Mouse (Mus musculus) MEL (cell line): ENCODE measurements around the gene Cul4a.

Experiments
- CTCF ChIP-seq, 3 experiments: IDR thresholded peaks in 2 of 3; conservative IDR thresholded peaks in 1 of 3; 2 replicates each; pipeline ENCODE4 v1.5.1; 2011 to 2012; ENCODE audit warnings: low read length in 3 of 3, low read depth in 2 of 3, mild to moderate bottlenecking in 2 of 3, improper control_type of control experiment in 1 of 3, inconsistent platforms in 1 of 3, mixed read lengths in 1 of 3, moderate library complexity in 1 of 3; ENCODE audit not compliant: control insufficient read depth in 1 of 3, insufficient read depth in 1 of 3, poor library complexity in 1 of 3, severe bottlenecking in 1 of 3
- E2F4 ChIP-seq: IDR thresholded peaks from 2 replicates; pipeline ENCODE4 v1.6.1; 2011; ENCODE audit warnings: low read depth, low read length, improper control_type of control experiment, borderline replicate concordance
- JUND ChIP-seq: IDR thresholded peaks from 2 replicates; pipeline ENCODE4 v1.6.1; 2011; ENCODE audit warnings: low read depth, mild to moderate bottlenecking, improper control_type of control experiment, low read length
- NELFE ChIP-seq: IDR thresholded peaks from 2 replicates; pipeline ENCODE4 v1.6.1; 2011; ENCODE audit warnings: low read depth, low read length, improper control_type of control experiment
- TCF12 ChIP-seq: IDR thresholded peaks from 2 replicates; pipeline ENCODE4 v1.6.1; 2014; ENCODE audit warnings: low read depth, mild to moderate bottlenecking, inconsistent platforms, low read length, improper control_type of control experiment, moderate library complexity
- ZNF384 ChIP-seq: IDR thresholded peaks from 2 replicates; pipeline ENCODE4 v1.6.1; 2012; ENCODE audit warnings: low read depth, mild to moderate bottlenecking, inconsistent platforms, low read length, improper control_type of control experiment

DNA sequence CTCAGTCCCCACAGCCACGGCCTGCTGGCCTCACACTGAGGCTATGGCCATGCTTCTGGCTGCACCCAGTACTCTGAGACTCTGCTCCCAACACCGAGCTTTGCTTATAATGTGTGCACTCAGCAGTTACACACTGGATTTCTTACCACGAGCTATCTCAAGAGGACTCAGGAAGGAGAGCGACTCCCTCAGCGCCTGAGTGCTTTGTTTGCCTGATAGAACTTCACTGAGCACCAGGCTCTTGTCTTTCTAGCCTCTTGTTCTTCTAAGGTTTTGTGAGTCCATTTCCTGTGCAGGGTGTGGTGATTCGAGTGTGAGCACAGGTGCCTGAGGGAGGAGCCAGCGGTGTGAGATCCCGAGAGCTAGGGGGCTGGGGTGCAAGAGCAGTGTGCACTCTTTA lies 19.5 kb downstream of the Cul4a start:
- TF ChIP-seq CTCF (IDR thresholded peaks at IDR 0.05 in 2 of 3, conservative IDR thresholded peaks at IDR 0.05 in 1 of 3; ENCODE audit: control insufficient read depth in 1 of 3, insufficient read depth in 1 of 3, low read depth in 2 of 3, low read length in 3 of 3, poor library complexity in 1 of 3, severe bottlenecking in 1 of 3) (no peak), NELFE (no peak), JUND (no peak), ZNF384 (no peak), E2F4 (no peak), TCF12 (no peak)
